Mouse (Mus musculus) midbrain, embryonic 13.5 days (tissue): Measurements from ENCODE around the gene Tmem132d. TPM values are rescaled to one million over a fixed set of nuclear protein-coding genes. Genes with fewer than 3 reads are reported as not detected.
A peak's percentile ranks its signal among the peaks of the same experiment; 100 is the strongest.
"Not testable (repeated sequence)": the region's sequence is repeated elsewhere in the genome, so short reads cannot be mapped to it uniquely, and the experiment has no call there.

Experiments
- ATAC-seq: fragments of 200-750 bp; cut with Nextera tagmentation; 2 replicates; pipeline ENCODE4 v1.8.0; 2017; ENCODE audit warnings: mild to moderate bottlenecking, moderate TSS enrichment, moderate library complexity
- H3K27ac ChIP-seq: fragments of 300-500 bp; sonication (generic); 2 replicates; pipeline ENCODE4 v1.5.1; 2015; ENCODE audit warnings: inconsistent platforms, mild to moderate bottlenecking, moderate library complexity
- H3K27me3 ChIP-seq: fragments of 300-500 bp; sonication (generic); 2 replicates; pipeline ENCODE4 v1.6.1; 2015; ENCODE audit warnings: mild to moderate bottlenecking, inconsistent platforms
- H3K36me3 ChIP-seq: fragments of 300-500 bp; sonication (generic); 2 replicates; pipeline ENCODE4 v1.6.1; 2015; ENCODE audit warnings: mild to moderate bottlenecking, inconsistent platforms
- H3K4me1 ChIP-seq: fragments of 300-500 bp; sonication (generic); replicated peaks from 2 replicates; pipeline ENCODE4 v1.6.1; 2015; ENCODE audit warnings: inconsistent platforms
- H3K4me2 ChIP-seq: fragments of 300-500 bp; sonication (generic); replicated peaks from 2 replicates; pipeline ENCODE4 v1.6.1; 2015; ENCODE audit warnings: moderate library complexity, mild to moderate bottlenecking, inconsistent platforms
- H3K4me3 ChIP-seq: fragments of 300-500 bp; sonication (generic); replicated peaks from 2 replicates; pipeline ENCODE4 v1.5.1; 2015; ENCODE audit warnings: mild to moderate bottlenecking, inconsistent platforms
- H3K9ac ChIP-seq: fragments of 300-500 bp; sonication (generic); replicated peaks from 2 replicates; pipeline ENCODE4 v1.6.1; 2015; ENCODE audit warnings: mild to moderate bottlenecking, inconsistent platforms
- H3K9me3 ChIP-seq: fragments of 300-500 bp; sonication (generic); 2 replicates; pipeline ENCODE4 v1.6.1; 2016; ENCODE audit warnings: mild to moderate bottlenecking, inconsistent platforms
- WGBS: fragments of 180-500 bp; shearing (Covaris S2); methylation state at CpG from one replicate; pipeline ENCODE4 v1.1.7; 2015; 5-methylcytosine and 5-hydroxymethylcytosine counted together
- polyA plus RNA-seq: library from polyadenylated mRNA; unstranded; fragments of >200 nt; fragmentation: Nextera tagmentation; extraction: Ambion mirVana; gene quantifications from 2 replicates; pipeline ENCODE4 v1.2.1, GENCODE M21; 2015

Gene Tmem132d
- polyA plus RNA-seq, 1 experiment from 2014 or later: 1.3 TPM

DNA sequence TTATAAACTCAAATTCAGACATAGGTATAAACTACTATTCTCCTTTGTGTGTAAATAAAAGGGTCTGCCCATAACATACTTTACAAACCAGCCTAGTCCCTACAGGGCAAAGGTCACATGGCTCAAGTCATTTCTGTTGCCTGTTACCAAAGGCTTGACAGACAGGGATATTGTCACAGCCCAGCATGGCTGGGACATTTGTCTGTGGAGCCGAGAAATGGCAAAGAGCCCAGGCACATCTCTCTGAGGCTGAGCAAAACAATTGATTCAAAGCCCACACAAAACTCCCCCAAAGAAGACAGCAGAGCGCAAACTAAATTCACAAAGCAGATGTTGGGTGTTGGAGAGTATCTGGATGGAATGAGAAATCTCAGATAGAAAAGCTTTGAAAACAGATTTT is 405.8 kb downstream of the Tmem132d start:
- H3K4me3 ChIP-seq: no peak overlapping the region
- ATAC-seq: no peak
- H3K27ac ChIP-seq: no peak overlapping the region
- 22% methylated on average over 2 of the region's 2 CpGs for WGBS
- H3K4me2 ChIP-seq: no peak overlapping the region
- no peaks in the 10 kb centered on the region for H3K27me3 ChIP-seq
- H3K36me3 ChIP-seq: no peaks in the 10 kb centered on the region
- no peaks in the 10 kb centered on the region for H3K9me3 ChIP-seq
- H3K4me1 ChIP-seq: peaks cover 9% of the 10 kb centered on the region; the same call in 1 of the 2 replicates
- H3K9ac ChIP-seq: no peak overlapping the region

DNA sequence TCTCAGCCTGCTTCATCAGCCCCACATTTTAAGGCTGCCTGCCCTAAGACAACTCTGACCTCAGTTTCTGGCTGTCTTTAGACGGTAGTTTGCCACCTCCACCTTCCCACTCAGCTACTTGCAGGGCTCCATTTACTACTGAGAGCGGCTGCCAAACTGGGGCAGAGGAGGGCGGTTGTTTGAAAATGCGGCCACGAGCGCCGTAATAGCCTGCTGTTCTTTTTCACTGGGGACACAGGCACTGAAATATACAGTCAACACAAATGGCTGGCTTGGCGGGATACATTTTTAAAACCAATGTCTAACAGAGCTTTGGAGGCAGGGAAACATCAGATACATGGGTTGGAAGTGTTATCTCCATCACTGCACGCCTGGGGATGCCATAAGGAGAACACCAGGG is 428.2 kb downstream of the Tmem132d start:
- no peaks in the 10 kb centered on the region for H3K9me3 ChIP-seq
- H3K27me3 ChIP-seq: no peaks in the 10 kb centered on the region
- no peak for ATAC-seq
- no peak overlapping the region for H3K27ac ChIP-seq
- no peaks in the 10 kb centered on the region for H3K36me3 ChIP-seq
- H3K4me3 ChIP-seq: no peak overlapping the region
- 0 out of 2 replicates have a peak, but pooled peaks cover 10% of the 10 kb centered on the region for H3K4me1 ChIP-seq
- H3K4me2 ChIP-seq: no peak overlapping the region
- 61% methylated on average over 9 of the region's 9 CpGs for WGBS
- H3K9ac ChIP-seq: no peak overlapping the region

DNA sequence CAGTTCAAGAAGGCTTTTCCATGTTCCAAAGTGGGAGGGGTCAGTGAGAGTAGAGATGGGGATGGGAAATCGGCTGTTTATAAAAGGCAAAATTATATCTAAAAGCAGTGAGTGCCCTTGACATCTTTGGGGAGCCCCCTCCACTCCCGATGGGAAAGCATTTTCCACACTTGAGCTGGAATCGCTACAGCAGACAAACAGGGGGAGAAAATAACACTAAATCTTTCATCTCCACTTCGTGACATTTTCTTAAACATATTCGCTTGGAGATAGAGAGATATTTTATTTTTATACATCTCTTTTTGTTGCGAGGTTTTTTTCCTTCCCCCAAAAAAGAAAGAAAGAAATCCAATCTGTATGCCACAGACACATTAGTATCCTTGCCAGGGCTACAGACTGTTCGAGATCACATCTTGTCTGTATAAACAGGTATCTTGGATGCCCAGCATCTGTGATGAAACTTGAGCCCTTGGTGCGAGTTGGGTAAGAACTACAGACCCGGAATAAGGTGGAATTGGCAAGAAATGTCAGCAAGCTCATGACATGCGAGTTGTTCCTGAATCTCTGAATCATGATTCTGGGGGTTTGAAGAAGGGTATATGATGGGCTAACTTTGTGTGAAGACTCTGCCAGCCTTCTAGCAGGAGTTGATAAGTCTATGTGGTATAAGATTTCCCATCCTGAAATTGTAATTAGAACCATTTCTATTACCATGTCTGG is 436.2 kb downstream of the Tmem132d start:
- Histone ChIP-seq H3K4me2 (no peak overlapping the region), H3K9ac (no peak overlapping the region), H3K27me3 (no peaks in the 10 kb centered on the region), H3K36me3 (no peaks in the 10 kb centered on the region), H3K9me3 (no peaks in the 10 kb centered on the region), H3K4me1 (no peaks in the 10 kb centered on the region), H3K27ac (no peak overlapping the region), H3K4me3 (no peak overlapping the region)
- ATAC-seq: no peak
- WGBS: 87% methylated on average over 10 of the region's 10 CpGs

DNA sequence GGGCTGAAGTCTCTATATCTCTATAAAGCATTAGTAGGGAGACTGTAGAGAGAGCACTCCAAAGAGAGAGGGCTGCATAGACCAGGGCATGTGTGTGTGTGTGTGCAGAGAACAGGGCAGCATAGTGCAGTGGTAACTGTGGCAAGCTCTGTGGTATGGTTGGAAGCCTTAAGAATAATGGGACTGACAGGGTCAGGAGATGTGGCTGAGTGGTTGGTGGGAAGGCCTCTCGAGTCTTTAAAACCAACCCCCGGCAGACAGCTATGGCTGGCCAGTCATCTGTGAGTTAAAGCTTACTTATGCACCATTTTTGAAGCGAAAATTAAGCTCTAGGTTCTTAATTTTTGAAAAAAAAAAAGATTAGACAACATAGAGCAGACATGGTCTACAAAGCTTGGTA is 439.4 kb downstream of the Tmem132d start:
- no peaks in the 10 kb centered on the region for H3K4me1 ChIP-seq
- no peak overlapping the region for H3K4me2 ChIP-seq
- H3K27me3 ChIP-seq: no peaks in the 10 kb centered on the region
- no peak overlapping the region for H3K4me3 ChIP-seq
- H3K9me3 ChIP-seq: no peaks in the 10 kb centered on the region
- no peak for ATAC-seq
- no peak overlapping the region for H3K9ac ChIP-seq
- no peak overlapping the region for H3K27ac ChIP-seq
- WGBS: 85% methylated on average over 3 of the region's 3 CpGs
- H3K36me3 ChIP-seq: no peaks in the 10 kb centered on the region

DNA sequence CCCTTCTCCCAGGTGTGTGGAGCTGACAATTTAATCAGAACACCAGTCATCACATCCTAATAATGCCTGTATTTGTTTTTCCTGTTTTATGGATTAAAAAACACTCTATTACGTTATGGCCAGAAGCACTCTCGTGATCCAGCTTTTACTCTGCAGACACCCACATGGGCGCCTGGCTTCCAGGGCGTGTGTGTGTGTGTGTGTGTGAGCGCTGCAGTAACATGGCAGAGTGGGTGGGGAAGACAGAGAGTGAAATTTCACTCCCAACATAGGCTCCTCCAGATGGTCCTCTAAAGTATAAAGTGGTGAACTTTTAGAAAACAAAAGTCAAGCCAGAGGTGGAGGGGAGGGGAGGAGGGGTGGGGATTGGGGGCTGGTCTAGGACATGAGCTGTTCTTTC is 442.1 kb downstream of the Tmem132d start:
- no peak overlapping the region for H3K9ac ChIP-seq
- H3K36me3 ChIP-seq: no peaks in the 10 kb centered on the region
- no peaks in the 10 kb centered on the region for H3K9me3 ChIP-seq
- WGBS: 92% methylated on average over 5 of the region's 5 CpGs
- no peak for ATAC-seq
- H3K4me3 ChIP-seq: no peak overlapping the region
- H3K4me1 ChIP-seq: no peaks in the 10 kb centered on the region
- H3K27ac ChIP-seq: no peak overlapping the region
- H3K27me3 ChIP-seq: no peaks in the 10 kb centered on the region
- no peak overlapping the region for H3K4me2 ChIP-seq

DNA sequence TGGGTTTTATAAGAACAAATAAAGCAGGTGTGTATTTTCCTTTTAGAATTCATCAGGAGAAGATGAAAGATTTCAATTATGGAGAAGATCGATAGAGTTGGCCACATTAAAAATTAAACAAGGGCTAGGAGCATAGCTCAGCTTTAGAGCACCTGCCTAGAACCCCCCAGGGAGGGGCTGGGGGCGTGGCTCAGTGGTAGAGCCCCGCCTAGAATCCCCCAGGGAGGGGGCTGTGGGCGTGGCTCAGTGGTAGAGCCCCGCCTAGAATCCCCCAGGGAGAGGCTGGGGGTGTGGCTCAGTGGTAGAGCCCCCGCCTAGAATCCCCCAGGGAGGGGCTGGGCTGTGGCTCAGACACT is 452.9 kb downstream of the Tmem132d start:
- not testable (repeated sequence) for H3K9me3 ChIP-seq, H3K9ac ChIP-seq, H3K27me3 ChIP-seq, ATAC-seq, H3K27ac ChIP-seq, H3K4me2 ChIP-seq, H3K36me3 ChIP-seq, H3K4me3 ChIP-seq
- WGBS: 45% methylated on average over 6 of the region's 6 CpGs
- H3K4me1 ChIP-seq: peaks cover 13% of the 10 kb centered on the region

DNA sequence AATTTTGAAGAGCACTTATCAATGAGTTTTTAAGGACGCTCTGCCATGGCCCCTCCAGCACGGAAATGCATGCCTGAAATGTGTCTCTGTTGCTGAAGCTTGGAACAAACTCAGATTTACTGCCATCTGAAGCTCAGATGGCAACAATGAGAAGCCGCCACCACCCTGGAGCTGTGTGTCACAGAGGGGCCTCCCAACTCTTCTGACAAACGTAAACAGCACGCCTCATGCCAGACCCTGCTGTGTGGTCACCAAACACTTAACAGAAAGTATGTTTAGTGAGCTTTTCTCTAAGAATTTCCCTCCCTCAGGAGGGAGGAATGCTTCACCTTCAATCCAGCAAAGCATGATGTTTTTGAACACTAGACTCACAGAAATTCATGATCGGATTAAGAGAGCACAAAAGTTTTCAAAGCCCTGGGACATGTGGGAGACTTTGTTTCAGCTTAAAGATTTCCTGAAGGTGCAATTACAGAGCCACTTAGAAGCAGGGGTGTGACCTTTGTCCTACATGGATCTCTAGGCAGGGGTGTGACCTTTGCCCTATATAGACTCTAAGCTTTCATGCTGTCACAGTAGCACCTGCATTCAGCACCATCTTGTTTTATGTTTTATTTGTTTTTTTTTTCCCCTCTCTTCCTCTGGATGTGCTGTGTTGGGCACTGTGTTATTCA is 453.4 kb downstream of the Tmem132d start:
- WGBS: 42% methylated on average over 6 of the region's 6 CpGs
- Histone ChIP-seq H3K4me3 (no peak overlapping the region), H3K4me1 (peaks cover 13% of the 10 kb centered on the region), H3K27ac (no peak overlapping the region), H3K9ac (no peak overlapping the region), H3K9me3 (no peaks in the 10 kb centered on the region), H3K36me3 (no peaks in the 10 kb centered on the region), H3K27me3 (no peaks in the 10 kb centered on the region), H3K4me2 (no peak overlapping the region)
- no peak for ATAC-seq

DNA sequence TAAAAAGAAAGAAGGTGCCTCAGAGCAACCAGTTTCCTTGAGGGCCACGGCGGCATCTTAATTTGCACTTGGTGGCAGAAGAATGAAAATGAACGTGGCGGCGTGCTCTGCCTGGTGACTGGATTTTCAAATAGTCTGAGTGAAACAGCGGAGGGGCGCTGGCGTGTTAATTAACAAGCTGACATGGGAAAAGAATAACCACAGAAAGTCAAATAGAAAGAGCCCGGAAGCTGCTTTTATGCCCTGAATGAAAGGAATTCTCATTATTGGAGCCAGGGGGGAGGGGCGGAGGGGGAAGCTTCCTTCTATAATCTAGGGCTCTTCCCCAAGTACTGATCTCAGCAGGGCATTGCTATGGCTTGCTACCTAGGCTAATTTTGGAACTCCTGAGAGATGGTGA is 456.2 kb downstream of the Tmem132d start:
- Histone ChIP-seq H3K4me3 (no peak overlapping the region), H3K9me3 (no peaks in the 10 kb centered on the region), H3K27ac (no peak overlapping the region), H3K9ac (no peak overlapping the region), H3K4me2 (peak overlapping the region; percentile 16; the same call in 1 of the 2 replicates), H3K36me3 (no peaks in the 10 kb centered on the region), H3K4me1 (peaks cover 13% of the 10 kb centered on the region), H3K27me3 (no peaks in the 10 kb centered on the region)
- WGBS: 26% methylated on average over 10 of the region's 10 CpGs
- ATAC-seq: no peak

DNA sequence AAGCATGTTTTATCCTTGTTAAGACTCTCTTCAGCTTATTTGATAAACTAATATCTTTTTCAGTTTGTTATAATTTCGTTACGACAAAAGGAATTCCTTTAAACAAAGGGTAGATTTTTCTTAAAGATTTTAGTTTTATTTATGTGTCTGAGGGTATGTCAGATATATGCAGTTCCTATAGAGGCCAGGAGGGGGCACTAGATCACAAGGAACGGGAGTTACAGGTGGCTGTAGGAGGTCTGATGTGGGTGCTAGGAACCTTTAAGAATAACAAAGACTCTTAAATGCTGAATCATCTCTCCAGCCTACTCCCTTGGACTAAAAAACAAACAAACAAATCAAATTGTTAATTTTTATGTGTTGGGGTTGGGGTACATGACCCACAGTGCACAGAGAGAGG is 467.2 kb downstream of the Tmem132d start:
- 94% methylated on average over 3 of the region's 3 CpGs for WGBS
- Histone ChIP-seq H3K4me2 (no peak overlapping the region), H3K9ac (no peak overlapping the region), H3K4me3 (no peak overlapping the region), H3K27me3 (no peaks in the 10 kb centered on the region), H3K27ac (no peak overlapping the region), H3K4me1 (no peaks in the 10 kb centered on the region), H3K36me3 (no peaks in the 10 kb centered on the region), H3K9me3 (no peaks in the 10 kb centered on the region)
- ATAC-seq: no peak

DNA sequence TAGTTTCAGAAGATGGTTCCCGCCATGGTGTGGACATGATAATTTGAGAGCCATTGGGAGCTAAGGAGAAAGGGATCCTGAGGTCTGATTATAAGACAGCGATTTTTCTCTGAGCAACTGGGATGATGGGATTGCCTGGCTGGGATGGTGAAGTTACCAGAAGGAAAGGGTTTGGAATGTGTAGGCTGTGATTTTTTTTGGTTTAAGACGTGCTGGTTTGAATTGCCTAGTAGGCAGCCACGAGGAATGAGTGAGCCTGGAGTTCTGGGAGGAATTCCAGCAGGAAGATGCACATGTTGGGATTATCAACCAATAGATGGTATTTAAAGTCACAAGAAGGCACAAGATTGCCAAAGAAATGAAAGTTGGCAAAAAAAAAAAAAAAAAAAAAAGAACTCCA is 470.2 kb downstream of the Tmem132d start:
- WGBS: 95% methylated on average over 4 of the region's 4 CpGs
- H3K27me3 ChIP-seq: no peaks in the 10 kb centered on the region
- H3K4me1 ChIP-seq: no peaks in the 10 kb centered on the region
- no peak overlapping the region for H3K9ac ChIP-seq
- H3K36me3 ChIP-seq: no peaks in the 10 kb centered on the region
- no peak for ATAC-seq
- no peak overlapping the region for H3K27ac ChIP-seq
- no peak overlapping the region for H3K4me2 ChIP-seq
- H3K9me3 ChIP-seq: no peaks in the 10 kb centered on the region
- H3K4me3 ChIP-seq: no peak overlapping the region

DNA sequence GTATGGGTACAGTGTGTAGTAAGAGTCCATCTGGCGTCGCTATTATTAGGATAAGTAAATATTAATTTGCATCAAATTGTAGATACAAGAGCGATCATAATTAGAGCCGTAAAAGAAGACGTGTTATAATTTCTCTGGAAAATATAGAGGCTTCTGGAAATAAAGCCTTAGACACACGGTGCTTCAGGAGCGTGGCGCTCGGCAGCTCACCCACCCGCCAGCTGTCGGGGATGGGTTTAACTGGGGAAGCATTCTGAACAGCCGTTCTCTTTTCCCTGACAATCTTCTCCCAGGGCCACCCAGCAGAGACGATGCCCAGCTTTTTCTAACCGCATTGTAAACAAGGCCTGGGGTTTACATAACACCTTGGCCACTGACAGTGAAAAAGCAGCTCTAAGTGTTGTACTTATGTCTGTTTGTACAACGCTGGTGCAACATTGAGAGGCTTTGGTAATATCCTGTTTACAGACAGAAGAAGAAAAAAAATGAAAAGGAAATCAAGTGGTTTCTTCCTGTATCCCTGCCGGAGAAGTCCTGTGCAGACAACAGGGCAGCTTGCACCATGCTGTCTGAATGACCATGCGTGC is 476.3 kb downstream of the Tmem132d start:
- 76% methylated on average over 17 of the region's 17 CpGs for WGBS
- Histone ChIP-seq H3K4me2 (no peak overlapping the region), H3K27me3 (no peaks in the 10 kb centered on the region), H3K9ac (no peak overlapping the region), H3K9me3 (no peaks in the 10 kb centered on the region), H3K4me1 (no peaks in the 10 kb centered on the region), H3K27ac (no peak overlapping the region), H3K4me3 (no peak overlapping the region), H3K36me3 (no peaks in the 10 kb centered on the region)
- ATAC-seq: no peak

DNA sequence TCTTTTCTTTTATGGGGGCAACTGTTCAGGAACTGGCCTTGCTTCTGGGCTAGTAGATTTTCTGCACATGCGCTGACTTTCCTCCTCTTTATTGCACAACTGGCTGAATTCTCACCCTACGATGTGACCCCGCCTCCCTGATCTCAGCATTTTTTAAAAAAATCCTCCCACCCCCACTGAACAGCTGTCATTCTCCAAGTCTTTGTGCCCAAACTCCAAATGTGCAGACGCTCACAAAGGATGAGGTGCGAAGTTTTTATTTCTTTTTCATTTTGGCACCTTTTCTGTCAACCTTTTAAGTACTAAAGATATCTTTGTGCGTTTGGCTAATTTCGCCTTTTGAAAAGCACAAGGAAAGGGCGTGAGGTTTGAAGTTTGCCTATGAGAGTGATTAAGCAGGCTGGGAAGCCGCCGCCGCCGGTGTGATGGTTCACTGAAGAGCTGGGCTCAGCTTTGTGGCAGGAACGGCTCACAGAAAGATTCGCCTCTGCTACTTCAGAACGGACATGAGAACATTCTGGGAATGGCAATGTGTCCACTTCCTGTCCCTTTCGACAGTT is 478.6 kb downstream of the Tmem132d start:
- H3K4me1 ChIP-seq: no peaks in the 10 kb centered on the region
- no peaks in the 10 kb centered on the region for H3K27me3 ChIP-seq
- WGBS: 75% methylated on average over 16 of the region's 16 CpGs
- no peaks in the 10 kb centered on the region for H3K9me3 ChIP-seq
- H3K27ac ChIP-seq: no peak overlapping the region
- no peak for ATAC-seq
- no peak overlapping the region for H3K4me2 ChIP-seq
- H3K36me3 ChIP-seq: no peaks in the 10 kb centered on the region
- no peak overlapping the region for H3K4me3 ChIP-seq
- no peak overlapping the region for H3K9ac ChIP-seq
